Mouse (Mus musculus) embryonic facial prominence, embryonic 12.5 days (tissue): ENCODE measurements around the gene Inka2. TPM values are rescaled to one million over a fixed set of nuclear protein-coding genes. Genes with fewer than 3 reads are reported as not detected.

Experiments
- ATAC-seq: fragments of 200-750 bp; cut with Nextera tagmentation; 2 replicates; pipeline ENCODE4 v1.8.0; 2017; ENCODE audit not compliant: insufficient number of reproducible peaks, insufficient read depth, low FRiP score, low TSS enrichment
- H3K27ac ChIP-seq: fragments of 300-500 bp; sonication (generic); 2 replicates; pipeline ENCODE4 v1.5.1; 2016; ENCODE audit warnings: mild to moderate bottlenecking
- H3K27me3 ChIP-seq: fragments of 300-500 bp; sonication (generic); 2 replicates; pipeline ENCODE4 v1.6.1; 2016; ENCODE audit warnings: mild to moderate bottlenecking, moderate library complexity
- H3K36me3 ChIP-seq: fragments of 300-500 bp; sonication (generic); 2 replicates; pipeline ENCODE4 v1.6.1; 2016; ENCODE audit warnings: mild to moderate bottlenecking
- H3K4me1 ChIP-seq: fragments of 300-500 bp; sonication (generic); 2 replicates; pipeline ENCODE4 v1.6.1; 2016
- H3K4me2 ChIP-seq: fragments of 300-500 bp; sonication (generic); replicated peaks from 2 replicates; pipeline ENCODE4 v1.6.1; 2016; ENCODE audit warnings: mild to moderate bottlenecking, moderate library complexity
- H3K4me3 ChIP-seq: fragments of 300-500 bp; sonication (generic); 2 replicates; pipeline ENCODE4 v1.5.1; 2016; ENCODE audit warnings: mild to moderate bottlenecking
- H3K9ac ChIP-seq: fragments of 300-500 bp; sonication (generic); 2 replicates; pipeline ENCODE4 v1.6.1; 2016; ENCODE audit warnings: mild to moderate bottlenecking, moderate library complexity
- H3K9me3 ChIP-seq: fragments of 300-500 bp; sonication (generic); 2 replicates; pipeline ENCODE4 v1.6.1; 2016; ENCODE audit warnings: mild to moderate bottlenecking, moderate library complexity
- WGBS: fragments of 180-500 bp; shearing (Covaris S2); methylation state at CpG from one replicate; pipeline ENCODE4 v1.1.7; 2016; 5-methylcytosine and 5-hydroxymethylcytosine counted together
- polyA plus RNA-seq: library from polyadenylated mRNA; unstranded; fragments of >200 nt; fragmentation: Nextera tagmentation; extraction: Ambion mirVana; gene quantifications from 2 replicates; pipeline ENCODE4 v1.2.1, GENCODE M21; 2016

Inka2 gene
- polyA plus RNA-seq, 1 experiment from 2014 or later: 2.5 TPM

GRCm38 (mm10) chr3:105716353-105717000 is 12.1 kb downstream of the Inka2 start:
- no peak for ATAC-seq
- Histone ChIP-seq H3K9me3 (no peaks in the 10 kb centered on the region), H3K4me2 (no peak overlapping the region), H3K4me1 (peaks cover 38% of the 10 kb centered on the region), H3K4me3 (no peak overlapping the region), H3K36me3 (no peaks in the 10 kb centered on the region), H3K27me3 (no peaks in the 10 kb centered on the region), H3K27ac (0 out of 2 replicates have a peak overlapping the region, but pooled peaks have one; percentile 5), H3K9ac (no peak overlapping the region)
- WGBS: 64% methylated on average over 18 of the region's 18 CpGs

GRCm38 (mm10) chr3:105717856-105718555 is 13.6 kb downstream of the Inka2 start:
- no peaks in the 10 kb centered on the region for H3K9me3 ChIP-seq
- no peak overlapping the region for H3K4me3 ChIP-seq
- no peak overlapping the region for H3K9ac ChIP-seq
- WGBS: 45% methylated on average over 11 of the region's 11 CpGs
- H3K27ac ChIP-seq: peak overlapping the region; percentile 23; the same call in 1 of the 2 replicates
- H3K27me3 ChIP-seq: no peaks in the 10 kb centered on the region
- H3K4me1 ChIP-seq: peaks cover 34% of the 10 kb centered on the region
- H3K36me3 ChIP-seq: no peaks in the 10 kb centered on the region
- ATAC-seq: no peak
- no peak overlapping the region for H3K4me2 ChIP-seq

GRCm38 (mm10) chr3:105718746-105719145 is 14.3 kb downstream of the Inka2 start:
- Histone ChIP-seq H3K4me1 (peaks cover 27% of the 10 kb centered on the region), H3K27me3 (no peaks in the 10 kb centered on the region), H3K4me2 (no peak overlapping the region), H3K9ac (no peak overlapping the region), H3K27ac (no peak overlapping the region), H3K9me3 (no peaks in the 10 kb centered on the region), H3K4me3 (no peak overlapping the region), H3K36me3 (no peaks in the 10 kb centered on the region)
- ATAC-seq: no peak
- 45% methylated on average over 4 of the region's 4 CpGs for WGBS

- Histone ChIP-seq H3K4me3 (no peak overlapping the region), H3K9ac (no peak overlapping the region), H3K27ac (no peak overlapping the region), H3K4me2 (no peak overlapping the region), H3K36me3 (no peaks in the 10 kb centered on the region), H3K4me1 (peaks cover 18% of the 10 kb centered on the region), H3K27me3 (no peaks in the 10 kb centered on the region), H3K9me3 (no peaks in the 10 kb centered on the region)
- no peak for ATAC-seq
- WGBS: 61% methylated on average over 4 of the region's 4 CpGs
These were observed 15.6 kb downstream of the Inka2 start for GRCm38 (mm10) chr3:105719979-105720378.

- no peak for ATAC-seq
- WGBS: 73% methylated on average over 4 of the region's 4 CpGs
- no peak overlapping the region for H3K27ac ChIP-seq
- H3K9ac ChIP-seq: no peak overlapping the region
- peaks cover 18% of the 10 kb centered on the region for H3K4me1 ChIP-seq
- H3K36me3 ChIP-seq: no peaks in the 10 kb centered on the region
- no peaks in the 10 kb centered on the region for H3K9me3 ChIP-seq
- H3K4me2 ChIP-seq: no peak overlapping the region
- H3K4me3 ChIP-seq: no peak overlapping the region
- no peaks in the 10 kb centered on the region for H3K27me3 ChIP-seq
These were observed 16.1 kb downstream of the Inka2 start for GRCm38 (mm10) chr3:105720514-105720913.

GRCm38 (mm10) chr3:105721681-105722201 is 17.3 kb downstream of the Inka2 start:
- ATAC-seq: no peak
- H3K4me1 ChIP-seq: peaks cover 12% of the 10 kb centered on the region; the same call in 1 of the 2 replicates
- no peak overlapping the region for H3K27ac ChIP-seq

GRCm38 (mm10) chr3:105722510-105722909 is 18.1 kb downstream of the Inka2 start:
- Histone ChIP-seq H3K4me1 (peaks cover 11% of the 10 kb centered on the region; the same call in 1 of the 2 replicates), H3K36me3 (no peaks in the 10 kb centered on the region), H3K4me3 (no peak overlapping the region), H3K9ac (no peak overlapping the region), H3K27ac (no peak overlapping the region), H3K27me3 (no peaks in the 10 kb centered on the region), H3K9me3 (no peaks in the 10 kb centered on the region), H3K4me2 (no peak overlapping the region)
- 86% methylated on average over 3 of the region's 3 CpGs for WGBS
- no peak for ATAC-seq

More at GRCm38 (mm10) chr3:105721681-105722201, 17.3 kb downstream of the Inka2 start:
- Histone ChIP-seq H3K9me3 (no peaks in the 10 kb centered on the region), H3K4me3 (no peak overlapping the region), H3K9ac (no peak overlapping the region), H3K36me3 (no peaks in the 10 kb centered on the region), H3K27me3 (no peaks in the 10 kb centered on the region), H3K4me2 (no peak overlapping the region)
- WGBS: 72% methylated on average over 2 of the region's 2 CpGs

- Histone ChIP-seq H3K9me3 (no peaks in the 10 kb centered on the region), H3K36me3 (0 out of 2 replicates have a peak, but pooled peaks cover 6% of the 10 kb centered on the region), H3K4me3 (no peak overlapping the region), H3K4me1 (no peaks in the 10 kb centered on the region), H3K9ac (no peak overlapping the region), H3K27ac (no peak overlapping the region), H3K27me3 (no peaks in the 10 kb centered on the region), H3K4me2 (no peak overlapping the region)
- 4% methylated on average over 1 of the region's 1 CpGs for WGBS
- no peak for ATAC-seq
These were observed 21.6 kb downstream of the Inka2 start for GRCm38 (mm10) chr3:105726037-105726436.

- Histone ChIP-seq H3K9ac (no peak overlapping the region), H3K36me3 (peaks cover 14% of the 10 kb centered on the region; the same call in 1 of the 2 replicates), H3K27ac (no peak overlapping the region), H3K4me1 (no peaks in the 10 kb centered on the region), H3K4me2 (no peak overlapping the region), H3K9me3 (no peaks in the 10 kb centered on the region), H3K27me3 (no peaks in the 10 kb centered on the region), H3K4me3 (no peak overlapping the region)
- 92% methylated on average over 4 of the region's 4 CpGs for WGBS
- ATAC-seq: no peak
These were observed 28.0 kb downstream of the Inka2 start for GRCm38 (mm10) chr3:105732360-105732759.

GRCm38 (mm10) chr3:105733538-105733937 is 29.1 kb downstream of the Inka2 start:
- ATAC-seq: no peak
- H3K4me2 ChIP-seq: no peak overlapping the region
- no peaks in the 10 kb centered on the region for H3K9me3 ChIP-seq
- H3K4me1 ChIP-seq: no peaks in the 10 kb centered on the region
- no peak overlapping the region for H3K9ac ChIP-seq
- no peaks in the 10 kb centered on the region for H3K27me3 ChIP-seq
- peaks cover 22% of the 10 kb centered on the region for H3K36me3 ChIP-seq
- WGBS: 92% methylated on average over 4 of the region's 4 CpGs
- H3K27ac ChIP-seq: no peak overlapping the region
- H3K4me3 ChIP-seq: no peak overlapping the region

- H3K4me2 ChIP-seq: no peak overlapping the region
- no peak overlapping the region for H3K4me3 ChIP-seq
- no peaks in the 10 kb centered on the region for H3K9me3 ChIP-seq
- H3K4me1 ChIP-seq: no peaks in the 10 kb centered on the region
- ATAC-seq: no peak
- no peaks in the 10 kb centered on the region for H3K27me3 ChIP-seq
- H3K27ac ChIP-seq: no peak overlapping the region
- H3K9ac ChIP-seq: no peak overlapping the region
- peaks cover 21% of the 10 kb centered on the region for H3K36me3 ChIP-seq
These were observed 30.9 kb downstream of the Inka2 start for GRCm38 (mm10) chr3:105735285-105735684.

GRCm38 (mm10) chr3:105736148-105736547 is 31.7 kb downstream of the Inka2 start:
- H3K9me3 ChIP-seq: no peaks in the 10 kb centered on the region
- no peak overlapping the region for H3K4me2 ChIP-seq
- no peak for ATAC-seq
- no peak overlapping the region for H3K9ac ChIP-seq
- H3K4me3 ChIP-seq: no peak overlapping the region
- no peak overlapping the region for H3K27ac ChIP-seq
- peaks cover 14% of the 10 kb centered on the region for H3K36me3 ChIP-seq
- no peaks in the 10 kb centered on the region for H3K4me1 ChIP-seq
- 84% methylated on average over 1 of the region's 1 CpGs for WGBS
- H3K27me3 ChIP-seq: no peaks in the 10 kb centered on the region
